Mouse (Mus musculus) small intestine, adult 2 months (tissue): ENCODE measurements around the gene Gm20388. TPM values are rescaled to one million over a fixed set of nuclear protein-coding genes. Genes with fewer than 3 reads are reported as not detected.
A peak's percentile ranks its signal among the peaks of the same experiment; 100 is the strongest.
"Not testable (repeated sequence)": the region's sequence is repeated elsewhere in the genome, so short reads cannot be mapped to it uniquely, and the experiment has no call there.

ENCODE experiments used
- H3K27ac ChIP-seq: fragments of 200-500 bp; 2 replicates; pipeline ENCODE4 v1.5.1; 2012; ENCODE audit warnings: low read depth, low read length, control low read depth, inconsistent platforms; ENCODE audit not compliant: insufficient read depth
- H3K27me3 ChIP-seq: fragments of 200-500 bp; 2 replicates; pipeline ENCODE4 v1.6.1; 2012; ENCODE audit warnings: mild to moderate bottlenecking, moderate library complexity, low read length, inconsistent platforms; ENCODE audit not compliant: control insufficient read depth, insufficient read depth
- H3K36me3 ChIP-seq: fragments of 200-500 bp; 2 replicates; pipeline ENCODE4 v1.6.1; 2012; ENCODE audit warnings: mild to moderate bottlenecking, low read length, control low read depth, inconsistent platforms; ENCODE audit not compliant: control insufficient read depth, insufficient read depth
- H3K4me1 ChIP-seq: fragments of 200-500 bp; 2 replicates; pipeline ENCODE4 v1.6.1; 2012; ENCODE audit warnings: low read length, inconsistent platforms, mixed read lengths; ENCODE audit not compliant: control insufficient read depth, insufficient read depth, insufficient read length
- H3K4me3 ChIP-seq: fragments of 200-500 bp; 2 replicates; pipeline ENCODE4 v1.5.1; 2012; ENCODE audit warnings: low read depth, mild to moderate bottlenecking, control low read depth, inconsistent platforms, low read length, moderate library complexity
- CTCF ChIP-seq: fragments of 200-500 bp; IDR thresholded peaks from 2 replicates; pipeline ENCODE4 v1.5.1; 2012; ENCODE audit warnings: low read depth, mild to moderate bottlenecking, control low read depth, inconsistent platforms, low read length, moderate library complexity, mixed read lengths; ENCODE audit not compliant: insufficient replicate concordance, insufficient read length; ENCODE audit errors: extremely low read depth
- POLR2A ChIP-seq: fragments of 200-500 bp; IDR thresholded peaks from 2 replicates; pipeline ENCODE4 v1.6.1; 2012; ENCODE audit warnings: low read depth, mild to moderate bottlenecking, control low read depth, inconsistent platforms, low read length, moderate library complexity
- WGBS: fragments of 180-500 bp; shearing (Covaris S2); methylation state at CpG from one replicate; pipeline ENCODE4 v1.1.7; 2018; 5-methylcytosine and 5-hydroxymethylcytosine counted together
- polyA plus RNA-seq: library from polyadenylated mRNA; depleted of rRNA; stranded (reverse); fragments of >200 nt; gene quantifications from 2 replicates; pipeline ENCODE4 v1.2.3, GENCODE M21; 2012

Gene Gm20388
- polyA plus RNA-seq, 1 experiment = 37.3 TPM

DNA sequence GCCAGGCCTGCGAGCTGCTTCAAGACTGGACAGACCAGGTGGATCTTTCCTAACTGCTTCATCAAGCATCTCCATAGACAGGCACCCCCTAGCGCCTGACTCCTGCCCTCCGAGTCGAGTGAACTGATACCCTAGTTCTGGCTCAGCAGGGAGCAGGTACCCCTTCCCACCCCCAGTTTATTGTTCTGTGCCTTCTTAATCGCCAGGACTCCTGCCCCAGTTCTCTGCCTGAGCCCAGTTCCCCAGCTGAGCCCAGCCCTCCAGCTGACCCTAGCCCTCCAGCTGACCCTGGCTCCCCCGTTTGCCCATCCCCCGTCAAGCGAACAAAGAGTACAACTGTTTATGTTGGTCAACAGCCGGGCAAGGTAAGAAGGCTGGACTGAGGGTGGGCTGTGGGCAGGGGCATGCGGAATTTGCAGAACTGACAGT, 2658.3 kb downstream of the Gm20388 start:
- Histone ChIP-seq H3K4me1 (peaks cover 30% of the 10 kb centered on the region), H3K27me3 (no peaks in the 10 kb centered on the region), H3K36me3 (peaks cover 20% of the 10 kb centered on the region), H3K27ac (no peak overlapping the region), H3K4me3 (peak overlapping the region; percentile 47)
- WGBS = 23% methylated on average over 10 of the region's 10 CpGs
- TF ChIP-seq POLR2A = no peak
- TF ChIP-seq CTCF = no peak

DNA sequence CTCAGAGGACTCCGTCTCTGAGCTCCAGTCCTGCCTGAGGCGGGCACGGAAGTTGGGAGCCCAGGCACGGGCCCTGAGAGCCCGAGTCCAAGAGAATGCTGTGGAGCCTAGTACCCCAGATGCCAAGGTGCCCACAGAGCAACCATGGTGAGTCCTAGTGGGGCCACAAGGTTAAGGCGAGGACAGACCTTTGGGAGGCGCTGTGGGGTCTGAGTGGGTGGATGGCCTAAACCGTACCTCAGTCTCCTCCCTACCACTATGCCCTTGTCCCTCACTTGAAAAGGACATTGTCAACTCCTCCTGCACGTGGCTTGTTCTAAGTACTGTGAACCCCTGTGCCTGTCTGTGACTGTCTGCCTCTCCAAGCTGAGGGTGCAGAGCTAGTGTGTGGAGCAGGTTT, 2658.7 kb downstream of the Gm20388 start:
- Histone ChIP-seq H3K4me3 (peak overlapping the region; percentile 47), H3K27ac (no peak overlapping the region), H3K4me1 (peaks cover 30% of the 10 kb centered on the region), H3K27me3 (no peaks in the 10 kb centered on the region), H3K36me3 (peaks cover 20% of the 10 kb centered on the region)
- TF ChIP-seq CTCF (no peak), POLR2A (no peak)
- WGBS = 55% methylated on average over 9 of the region's 9 CpGs

DNA sequence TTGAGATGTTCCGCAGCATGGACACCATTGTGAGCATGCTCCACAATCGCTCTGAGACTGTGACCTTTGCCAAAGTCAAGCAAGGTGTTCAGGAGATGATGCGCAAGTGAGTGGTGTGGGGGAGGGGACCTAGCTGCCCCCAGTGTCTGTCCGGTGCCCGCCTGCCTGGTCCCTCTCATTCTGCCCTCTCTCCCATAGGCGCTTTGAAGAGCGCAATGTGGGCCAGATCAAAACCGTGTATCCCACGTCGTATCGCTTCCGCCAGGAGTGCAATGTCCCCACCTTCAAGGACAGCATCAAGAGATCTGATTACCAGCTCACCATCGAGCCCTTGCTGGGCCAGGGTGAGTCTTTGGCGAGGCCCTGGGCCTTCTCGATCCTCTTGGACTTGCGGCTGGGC, 2659.4 kb downstream of the Gm20388 start:
- peaks cover 20% of the 10 kb centered on the region for H3K36me3 ChIP-seq
- no peak overlapping the region for H3K27ac ChIP-seq
- H3K4me3 ChIP-seq = no peak overlapping the region
- peaks cover 33% of the 10 kb centered on the region for H3K4me1 ChIP-seq
- H3K27me3 ChIP-seq = no peaks in the 10 kb centered on the region
- WGBS = 93% methylated on average over 16 of the region's 16 CpGs
- no peak for TF ChIP-seq CTCF
- no peak for TF ChIP-seq POLR2A

GRCm38 (mm10) chr8:122571153-122571552, 2660.5 kb downstream of the Gm20388 start:
- no peak for TF ChIP-seq POLR2A
- TF ChIP-seq CTCF = no peak
- 90% methylated on average over 11 of the region's 11 CpGs for WGBS

GRCm38 (mm10) chr8:122571750-122572267, 2661.2 kb downstream of the Gm20388 start:
- WGBS = 89% methylated on average over 17 of the region's 17 CpGs

More at GRCm38 (mm10) chr8:122571153-122571552, 2660.5 kb downstream of the Gm20388 start:
- peaks cover 40% of the 10 kb centered on the region for H3K4me1 ChIP-seq
- H3K4me3 ChIP-seq = no peak overlapping the region
- no peak overlapping the region for H3K27ac ChIP-seq
- H3K27me3 ChIP-seq = no peaks in the 10 kb centered on the region
- H3K36me3 ChIP-seq = peaks cover 20% of the 10 kb centered on the region

GRCm38 (mm10) chr8:122572751-122573150, 2662.1 kb downstream of the Gm20388 start:
- peak overlapping the region; percentile 91; the same call in 1 of the 2 replicates for H3K27ac ChIP-seq
- H3K4me3 ChIP-seq = no peak overlapping the region
- TF ChIP-seq CTCF (no peak), POLR2A (no peak)
- 61% methylated on average over 3 of the region's 3 CpGs for WGBS
- H3K4me1 ChIP-seq = peaks cover 37% of the 10 kb centered on the region
- no peaks in the 10 kb centered on the region for H3K27me3 ChIP-seq
- H3K36me3 ChIP-seq = peaks cover 20% of the 10 kb centered on the region

More at GRCm38 (mm10) chr8:122571750-122572267, 2661.2 kb downstream of the Gm20388 start:
- Histone ChIP-seq H3K27me3 (no peaks in the 10 kb centered on the region), H3K4me3 (no peak overlapping the region), H3K27ac (no peak overlapping the region), H3K4me1 (peaks cover 36% of the 10 kb centered on the region), H3K36me3 (peaks cover 20% of the 10 kb centered on the region)
- no peak for TF ChIP-seq CTCF
- TF ChIP-seq POLR2A = no peak

- Histone ChIP-seq H3K27ac (peak overlapping the region; percentile 91; the same call in 1 of the 2 replicates), H3K36me3 (peaks cover 20% of the 10 kb centered on the region), H3K4me1 (peaks cover 37% of the 10 kb centered on the region)
- H3K27me3 ChIP-seq, H3K4me3 ChIP-seq: not testable (repeated sequence)
- 62% methylated on average over 4 of the region's 4 CpGs for WGBS
These were observed 2662.5 kb downstream of the Gm20388 start for GRCm38 (mm10) chr8:122573176-122573575.

- no peaks in the 10 kb centered on the region for H3K27me3 ChIP-seq
- 59% methylated on average over 9 of the region's 9 CpGs for WGBS
- peaks cover 20% of the 10 kb centered on the region for H3K36me3 ChIP-seq
- no peak overlapping the region for H3K4me3 ChIP-seq
- no peak for TF ChIP-seq POLR2A
- TF ChIP-seq CTCF = no peak
- H3K27ac ChIP-seq = peak overlapping the region; percentile 91
- peaks cover 37% of the 10 kb centered on the region for H3K4me1 ChIP-seq
These were observed 2662.9 kb downstream of the Gm20388 start for GRCm38 (mm10) chr8:122573577-122573976.
